Mouse (Mus musculus): ENCODE results near the gene Tap2. TPM values are rescaled to one million over a fixed set of nuclear protein-coding genes. Genes with fewer than 3 reads are reported as not detected.
"Not testable (repeated sequence)": the region's sequence is repeated elsewhere in the genome, so short reads cannot be mapped to it uniquely, and the experiment has no call there.

Gene Tap2
- polyA plus RNA-seq, 1 experiment = 103 TPM

GRCm38 (mm10) chr17:34209680-34210079 is 6.4 kb downstream of the Tap2 start:
- Histone ChIP-seq H3K27me3 (replicated peaks) (no peaks in the 10 kb centered on the region), H3K9me3 (0 out of 2 replicates have a peak, but pooled peaks cover 4% of the 10 kb centered on the region), H3K4me3 (replicated peaks) (no peak overlapping the region), H3K36me3 (replicated peaks; ENCODE audit: low read length) (peaks cover 74% of the 10 kb centered on the region), H3K4me1 (peaks cover 77% of the 10 kb centered on the region)
- TF ChIP-seq GATA1 (IDR thresholded peaks at IDR 0.05; ENCODE audit: borderline replicate concordance, low read length) = no peak
- no peak for TF ChIP-seq FLI1 (IDR thresholded peaks at IDR 0.05; ENCODE audit: low read length)

- Histone ChIP-seq H3K9me3 (0 out of 2 replicates have a peak, but pooled peaks cover 4% of the 10 kb centered on the region), H3K4me1 (peaks cover 72% of the 10 kb centered on the region), H3K4me3 (replicated peaks) (peak overlapping the region; percentile 81), H3K36me3 (replicated peaks; ENCODE audit: low read length) (peaks cover 80% of the 10 kb centered on the region), H3K27me3 (replicated peaks) (no peaks in the 10 kb centered on the region)
- TF ChIP-seq FLI1 (IDR thresholded peaks at IDR 0.05; ENCODE audit: low read length) (0 out of 2 replicates have a peak, but pooled peaks have one; percentile 8), GATA1 (IDR thresholded peaks at IDR 0.05; ENCODE audit: borderline replicate concordance, low read length) (peak; percentile 99)
These were observed 7.3 kb downstream of the Tap2 start for GRCm38 (mm10) chr17:34210599-34210998.

DNA sequence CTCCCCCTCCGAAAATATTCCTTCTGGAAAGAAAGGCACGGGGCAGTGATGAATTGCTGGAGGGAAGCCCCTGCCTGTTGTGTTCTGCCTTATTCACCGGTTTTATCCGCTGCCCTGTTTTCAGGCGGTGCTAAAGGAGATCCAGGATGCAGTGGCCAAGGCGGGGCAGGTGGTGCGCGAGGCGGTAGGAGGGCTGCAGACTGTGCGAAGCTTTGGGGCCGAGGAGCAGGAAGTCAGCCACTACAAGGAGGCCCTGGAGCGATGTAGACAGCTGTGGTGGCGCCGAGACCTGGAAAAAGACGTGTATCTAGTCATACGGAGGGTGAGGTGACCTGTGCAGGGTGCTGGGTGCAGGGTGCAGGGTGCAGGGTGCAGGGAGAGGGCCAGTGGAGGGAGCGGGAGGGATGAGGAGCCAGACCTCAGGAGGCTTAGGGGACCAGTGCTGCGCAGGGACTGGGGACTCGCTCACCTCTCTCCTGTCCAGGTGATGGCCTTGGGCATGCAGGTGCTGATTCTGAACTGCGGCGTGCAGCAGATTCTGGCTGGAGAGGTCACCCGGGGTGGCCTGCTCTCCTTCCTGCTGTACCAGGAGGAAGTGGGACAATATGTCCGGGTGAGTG is 8.5 kb downstream of the Tap2 start:
- H3K4me1 ChIP-seq = peaks cover 63% of the 10 kb centered on the region
- no peak for TF ChIP-seq GATA1 (IDR thresholded peaks at IDR 0.05; ENCODE audit: borderline replicate concordance, low read length)
- no peak for TF ChIP-seq FLI1 (IDR thresholded peaks at IDR 0.05; ENCODE audit: low read length)
- H3K9me3 ChIP-seq = 0 out of 2 replicates have a peak, but pooled peaks cover 4% of the 10 kb centered on the region
- peaks cover 84% of the 10 kb centered on the region for H3K36me3 ChIP-seq (replicated peaks; ENCODE audit: low read length)
- H3K27me3 ChIP-seq (replicated peaks) = no peaks in the 10 kb centered on the region
- peak overlapping the region; percentile 80 for H3K4me3 ChIP-seq (replicated peaks)

DNA sequence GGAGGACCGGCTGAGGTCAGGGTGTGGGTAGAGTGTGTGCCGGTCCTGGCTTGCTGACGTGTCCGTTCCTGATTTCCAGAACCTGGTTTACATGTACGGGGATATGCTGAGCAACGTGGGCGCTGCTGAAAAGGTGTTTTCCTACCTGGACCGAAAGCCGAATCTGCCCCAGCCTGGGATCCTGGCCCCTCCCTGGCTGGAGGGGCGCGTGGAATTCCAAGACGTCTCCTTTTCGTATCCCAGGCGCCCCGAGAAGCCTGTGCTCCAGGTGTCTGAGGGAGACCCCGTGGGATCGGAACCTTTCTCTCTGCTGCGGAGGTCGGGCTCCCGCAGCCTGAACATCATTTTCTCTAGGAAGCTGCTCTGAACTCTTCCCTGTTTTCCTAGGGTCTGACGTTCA is 10.6 kb downstream of the Tap2 start:
- H3K36me3 ChIP-seq (replicated peaks; ENCODE audit: low read length) = peaks cover 87% of the 10 kb centered on the region
- no peaks in the 10 kb centered on the region for H3K27me3 ChIP-seq (replicated peaks)
- 0 out of 2 replicates have a peak, but pooled peaks cover 4% of the 10 kb centered on the region for H3K9me3 ChIP-seq
- peaks cover 65% of the 10 kb centered on the region for H3K4me1 ChIP-seq
- no peak overlapping the region for H3K4me3 ChIP-seq (replicated peaks)
- no peak for TF ChIP-seq GATA1 (IDR thresholded peaks at IDR 0.05; ENCODE audit: borderline replicate concordance, low read length)

DNA sequence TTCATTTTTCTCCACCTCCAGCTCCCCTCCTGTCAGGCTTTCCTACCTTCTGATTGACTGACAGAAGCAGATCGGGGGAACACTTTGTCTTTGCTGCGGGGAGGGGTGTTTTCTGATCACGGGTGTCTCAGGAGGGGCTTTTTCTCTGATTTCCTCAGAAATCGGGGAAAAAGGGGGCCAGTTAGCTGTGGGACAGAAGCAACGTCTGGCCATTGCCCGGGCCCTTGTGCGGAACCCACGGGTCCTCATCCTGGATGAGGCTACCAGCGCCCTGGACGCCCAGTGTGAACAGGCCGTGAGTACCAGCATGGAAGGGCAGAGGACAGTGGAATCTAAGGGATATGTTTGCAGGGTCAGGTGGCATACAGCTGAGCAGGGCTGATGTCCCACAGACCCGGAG is 11.8 kb downstream of the Tap2 start:
- H3K9me3 ChIP-seq = no peaks in the 10 kb centered on the region
- H3K4me3 ChIP-seq (replicated peaks) = no peak overlapping the region
- TF ChIP-seq FLI1 (IDR thresholded peaks at IDR 0.05; ENCODE audit: low read length) (no peak), GATA1 (IDR thresholded peaks at IDR 0.05; ENCODE audit: borderline replicate concordance, low read length) (no peak)
- H3K27me3 ChIP-seq (replicated peaks) = no peaks in the 10 kb centered on the region
- H3K4me1 ChIP-seq = peaks cover 53% of the 10 kb centered on the region
- H3K36me3 ChIP-seq (replicated peaks; ENCODE audit: low read length) = peaks cover 76% of the 10 kb centered on the region

DNA sequence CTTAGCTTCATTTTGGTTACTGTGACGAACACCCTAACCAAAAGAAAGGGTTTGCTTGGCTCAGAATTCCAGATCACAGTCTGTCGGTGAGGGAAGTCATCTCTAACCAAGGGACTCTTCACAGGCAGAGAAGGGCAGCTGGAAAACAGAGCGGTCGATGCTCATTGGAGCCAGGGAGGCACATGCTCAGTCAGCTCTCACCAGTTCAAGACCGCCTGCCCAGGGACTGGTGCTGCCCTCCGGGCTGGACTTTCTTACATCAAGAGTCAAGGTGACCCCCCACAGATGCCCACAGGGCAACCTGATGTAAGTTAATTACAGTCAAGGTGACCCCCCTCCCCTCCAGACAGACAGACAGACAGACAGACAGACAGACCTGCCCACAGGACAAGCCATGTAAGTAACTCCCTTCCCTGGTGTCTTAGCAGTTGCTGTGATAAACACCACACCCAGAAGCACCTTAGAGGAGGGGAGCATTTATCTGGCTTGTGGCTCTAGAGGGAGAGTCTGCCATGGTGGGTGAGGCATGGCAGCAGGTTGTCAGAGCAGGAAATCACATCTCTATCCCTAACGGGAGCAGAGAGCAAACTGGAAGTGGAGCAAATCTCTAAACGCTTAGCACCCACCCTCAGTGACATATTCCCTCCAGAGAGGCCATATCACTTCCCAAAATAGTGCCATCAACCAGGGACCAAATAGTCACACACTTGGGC is 14.0 kb downstream of the Tap2 start:
- TF ChIP-seq GATA1 (IDR thresholded peaks at IDR 0.05; ENCODE audit: borderline replicate concordance, low read length) (no peak), FLI1 (IDR thresholded peaks at IDR 0.05; ENCODE audit: low read length) (no peak)
- Histone ChIP-seq H3K4me3 (replicated peaks) (no peak overlapping the region), H3K36me3 (replicated peaks; ENCODE audit: low read length) (peaks cover 62% of the 10 kb centered on the region), H3K4me1 (peaks cover 31% of the 10 kb centered on the region), H3K9me3 (no peaks in the 10 kb centered on the region), H3K27me3 (replicated peaks) (no peaks in the 10 kb centered on the region)

- Histone ChIP-seq H3K36me3 (replicated peaks; ENCODE audit: low read length) (peaks cover 56% of the 10 kb centered on the region), H3K4me1 (peaks cover 27% of the 10 kb centered on the region), H3K27me3 (replicated peaks) (no peaks in the 10 kb centered on the region), H3K9me3 (no peaks in the 10 kb centered on the region), H3K4me3 (replicated peaks) (no peak overlapping the region)
- TF ChIP-seq FLI1 (IDR thresholded peaks at IDR 0.05; ENCODE audit: low read length) = no peak
- no peak for TF ChIP-seq GATA1 (IDR thresholded peaks at IDR 0.05; ENCODE audit: borderline replicate concordance, low read length)
These were observed 14.7 kb downstream of the Tap2 start for GRCm38 (mm10) chr17:34217986-34218385.

GRCm38 (mm10) chr17:34218675-34219074 is 15.3 kb downstream of the Tap2 start:
- no peaks in the 10 kb centered on the region for H3K27me3 ChIP-seq (replicated peaks)
- peaks cover 49% of the 10 kb centered on the region for H3K36me3 ChIP-seq (replicated peaks; ENCODE audit: low read length)
- peak overlapping the region; percentile 69 for H3K4me3 ChIP-seq (replicated peaks)
- TF ChIP-seq GATA1 (IDR thresholded peaks at IDR 0.05; ENCODE audit: borderline replicate concordance, low read length) (no peak), FLI1 (IDR thresholded peaks at IDR 0.05; ENCODE audit: low read length) (no peak)
- H3K4me1 ChIP-seq = peaks cover 27% of the 10 kb centered on the region
- no peaks in the 10 kb centered on the region for H3K9me3 ChIP-seq

DNA sequence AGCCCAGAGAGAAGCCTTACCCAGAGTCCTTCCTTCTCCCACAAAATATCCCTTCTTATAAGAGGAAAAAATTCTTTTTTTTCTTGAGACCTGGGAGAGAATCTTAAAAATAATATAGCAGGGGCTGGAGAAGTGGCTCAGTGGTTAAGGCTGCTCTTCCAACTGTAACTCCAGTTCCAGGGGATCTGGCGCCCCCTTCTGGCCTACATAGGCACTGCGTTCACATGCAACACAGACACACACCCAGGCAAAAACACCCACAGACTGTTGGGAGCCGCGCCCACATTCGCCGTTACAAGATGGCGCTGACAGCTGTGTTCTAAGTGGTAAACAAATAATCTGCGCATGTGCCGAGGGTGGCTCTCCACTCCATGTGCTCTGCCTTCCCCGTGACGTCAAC is 15.8 kb downstream of the Tap2 start:
- H3K9me3 ChIP-seq; H3K27me3 ChIP-seq (replicated peaks): not testable (repeated sequence)
- Histone ChIP-seq H3K4me1 (peaks cover 27% of the 10 kb centered on the region), H3K4me3 (replicated peaks) (peak overlapping the region; percentile 69), H3K36me3 (replicated peaks; ENCODE audit: low read length) (peaks cover 45% of the 10 kb centered on the region)

- H3K9me3 ChIP-seq; H3K27me3 ChIP-seq (replicated peaks); H3K4me3 ChIP-seq (replicated peaks): not testable (repeated sequence)
- Histone ChIP-seq H3K4me1 (peaks cover 27% of the 10 kb centered on the region), H3K36me3 (replicated peaks; ENCODE audit: low read length) (peaks cover 38% of the 10 kb centered on the region)
These were observed 16.5 kb downstream of the Tap2 start for GRCm38 (mm10) chr17:34219801-34220200.

DNA sequence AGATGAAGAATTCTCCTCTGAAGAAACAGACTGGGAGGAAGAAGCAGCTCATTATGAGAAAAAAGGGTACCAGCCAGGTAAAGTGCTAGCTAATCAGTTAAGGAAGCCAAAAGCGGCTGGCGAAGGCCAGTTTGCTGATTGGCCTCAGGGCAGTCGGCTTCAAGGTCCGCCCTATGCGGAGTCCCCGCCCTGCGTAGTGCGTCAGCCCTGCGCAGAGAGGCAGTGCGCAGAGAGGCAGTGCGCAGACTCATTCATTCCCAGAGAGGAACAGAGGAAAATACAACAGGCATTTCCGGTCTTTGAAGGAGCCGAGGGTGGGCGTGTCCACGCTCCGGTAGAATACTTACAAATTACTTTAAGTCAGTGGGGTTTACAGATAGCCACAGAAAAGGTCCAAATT is 17.1 kb downstream of the Tap2 start:
- H3K9me3 ChIP-seq; H3K4me3 ChIP-seq (replicated peaks); H3K27me3 ChIP-seq (replicated peaks): not testable (repeated sequence)
- Histone ChIP-seq H3K4me1 (peaks cover 26% of the 10 kb centered on the region), H3K36me3 (replicated peaks; ENCODE audit: low read length) (peaks cover 32% of the 10 kb centered on the region)

Data from megakaryocyte, embryonic 14.5 days (primary cell).